Mouse (Mus musculus) right cerebral cortex, postnatal 36 days (tissue): ENCODE results near the gene Nostrin.

Experiments
- DNase-seq, 2 experiments: peaks; one replicate each; pipeline ENCODE4 v3.0.0; 2022; ENCODE audit warnings: low spot score in 2 of 2, mixed read lengths in 1 of 2

Nostrin gene

GRCm38 (mm10) chr2:69128921-69129395, 6.6 kb upstream of the Nostrin start:
- DNase-seq: no peak

GRCm38 (mm10) chr2:69129425-69130210, 6.0 kb upstream of the Nostrin start:
- DNase-seq: no peak

GRCm38 (mm10) chr2:69132046-69132445, 3.6 kb upstream of the Nostrin start:
- no peak for DNase-seq

DNA sequence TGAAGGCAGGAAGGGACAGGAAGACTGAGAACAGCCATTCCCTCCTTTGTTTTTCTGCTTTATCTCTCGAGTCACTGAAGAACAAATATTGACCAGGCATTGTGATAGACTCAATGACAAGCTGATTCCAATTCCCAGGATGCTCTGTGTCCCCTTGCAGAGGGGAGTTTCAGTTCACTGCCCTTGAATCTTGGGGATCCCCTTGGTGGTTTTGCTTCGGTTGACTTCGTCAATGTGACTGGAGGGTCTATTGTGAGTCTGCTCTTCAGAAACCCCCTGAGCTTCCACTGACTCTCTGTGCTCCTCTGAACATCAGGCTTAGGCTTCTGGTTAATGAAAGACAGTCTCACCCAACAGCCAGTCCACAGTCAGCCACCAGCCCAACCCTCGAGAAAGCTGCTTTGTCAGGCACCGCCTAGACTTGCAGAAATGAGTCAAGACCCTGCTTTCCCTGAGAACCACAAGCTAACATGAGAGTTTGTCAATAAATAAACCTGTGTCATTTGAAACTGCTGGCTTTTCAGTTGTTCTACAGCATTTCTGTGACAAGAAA, 3.0 kb upstream of the Nostrin start:
- no peak for DNase-seq

DNA sequence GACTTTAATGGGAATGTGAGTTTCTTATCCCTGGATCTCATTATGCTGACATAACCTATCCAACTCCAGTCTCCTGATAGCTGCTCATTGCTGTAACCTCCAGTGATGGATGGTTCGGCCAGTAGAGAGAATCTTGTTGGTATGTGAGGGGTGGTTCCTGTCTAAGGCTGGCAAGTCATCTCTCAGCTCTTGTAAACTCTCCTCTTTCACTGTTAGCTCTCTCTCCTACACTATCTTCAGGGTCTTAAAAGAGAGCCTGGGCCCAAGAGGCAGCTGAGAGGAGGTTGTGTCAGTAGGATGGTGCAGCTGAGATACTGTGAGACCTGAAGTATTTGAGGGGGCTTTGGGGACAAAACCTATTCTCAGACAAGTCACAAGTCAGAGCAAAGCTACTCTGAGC, 1.4 kb upstream of the Nostrin start:
- no peak for DNase-seq

GRCm38 (mm10) chr2:69134937-69135336, 663 bp upstream of the Nostrin start:
- DNase-seq: no peak

GRCm38 (mm10) chr2:69137406-69138084, 1.9 kb downstream of the Nostrin start:
- DNase-seq: no peak

- DNase-seq: no peak
Measured at GRCm38 (mm10) chr2:69138759-69139158, 3.2 kb downstream of the Nostrin start.

DNA sequence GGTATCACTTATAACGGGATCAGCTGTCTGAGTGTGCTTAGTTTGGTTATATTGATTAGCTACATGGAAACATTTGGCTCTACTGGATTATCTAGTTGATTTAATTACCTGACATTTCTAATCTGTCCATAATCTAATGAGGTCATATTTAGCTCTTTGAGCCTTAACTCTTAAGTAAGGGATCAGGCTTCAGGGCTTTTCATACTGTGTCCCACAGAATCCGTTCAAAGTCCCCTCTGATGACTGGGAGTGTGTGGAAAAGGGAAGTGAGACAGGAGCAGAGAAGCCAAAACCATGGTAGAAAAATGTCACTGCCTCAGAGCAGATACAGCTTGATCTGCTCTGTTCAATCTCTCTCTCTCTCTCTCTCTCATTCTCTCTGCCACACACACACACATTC, 4.6 kb downstream of the Nostrin start:
- DNase-seq: no peak

GRCm38 (mm10) chr2:69140816-69141215, 5.2 kb downstream of the Nostrin start:
- DNase-seq: no peak

DNA sequence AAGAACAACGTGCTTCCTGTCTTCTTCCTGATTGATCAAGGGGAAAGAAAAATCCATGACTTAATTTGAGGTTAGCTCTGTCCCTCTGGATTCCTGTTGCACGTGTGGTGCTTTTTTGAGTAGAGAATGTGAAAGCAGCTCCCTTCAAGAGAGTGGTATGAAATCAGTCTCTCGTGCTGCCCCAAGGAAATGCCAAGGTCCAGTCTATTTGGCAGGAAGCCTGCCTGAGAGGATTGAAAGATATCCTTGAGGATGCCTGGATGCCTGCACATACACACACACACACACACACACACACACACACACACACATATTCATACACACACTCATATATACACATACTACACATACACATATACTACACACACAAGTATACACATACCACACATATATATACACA, 13.1 kb downstream of the Nostrin start:
- DNase-seq: no peak

- no peak for DNase-seq
Measured at GRCm38 (mm10) chr2:69149154-69149553, 13.6 kb downstream of the Nostrin start.

- DNase-seq: no peak
Measured at GRCm38 (mm10) chr2:69150841-69151240, 15.2 kb downstream of the Nostrin start.

GRCm38 (mm10) chr2:69155861-69156260, 20.3 kb downstream of the Nostrin start:
- DNase-seq: no peak

GRCm38 (mm10) chr2:69156283-69156682, 20.7 kb downstream of the Nostrin start:
- no peak for DNase-seq

- no peak for DNase-seq
Measured at GRCm38 (mm10) chr2:69158907-69159306, 23.3 kb downstream of the Nostrin start.

- DNase-seq: no peak
Measured at GRCm38 (mm10) chr2:69170395-69171077, 34.9 kb downstream of the Nostrin start.

- DNase-seq: peak in 1 of 2 experiments; percentile 32
Measured at GRCm38 (mm10) chr2:69175296-69175695, 39.7 kb downstream of the Nostrin start.

DNA sequence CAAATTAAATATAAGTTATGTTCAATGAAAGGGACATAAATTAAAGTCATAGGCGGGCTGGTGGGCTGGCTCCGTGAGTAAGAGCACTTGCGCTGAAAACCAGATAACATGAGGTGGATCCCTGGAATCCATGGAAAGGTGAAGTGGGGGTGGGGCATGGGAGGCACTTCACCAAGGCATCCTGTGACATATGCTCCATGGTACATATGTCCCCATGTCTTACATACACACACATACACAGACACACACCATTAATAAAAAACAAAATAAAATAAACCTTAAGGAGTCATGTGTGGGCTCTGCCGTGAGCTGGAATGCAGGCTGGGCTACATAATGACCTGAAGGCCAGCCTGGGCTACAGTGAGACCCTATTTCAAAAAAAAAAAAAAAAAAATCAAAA, 44.1 kb downstream of the Nostrin start:
- no peak for DNase-seq

DNA sequence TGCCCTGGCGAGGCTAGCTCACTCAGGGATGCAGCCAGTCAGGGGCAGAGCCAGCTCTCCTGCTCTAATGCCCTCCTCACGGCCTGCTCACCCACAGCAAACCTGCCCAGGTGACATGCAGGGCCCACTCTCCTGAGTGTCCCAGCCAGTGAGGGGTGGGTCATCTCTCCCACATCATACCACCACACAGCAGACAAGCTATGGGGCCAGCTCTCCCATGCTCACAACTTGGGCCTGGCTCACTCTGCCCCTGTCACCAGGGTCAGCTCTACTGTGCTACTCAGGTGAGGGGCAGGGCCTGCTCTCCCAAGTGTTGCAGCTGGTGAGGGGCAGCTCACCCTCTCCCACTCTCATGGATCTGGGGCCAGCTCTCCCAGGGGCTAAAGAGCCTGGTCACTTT, 52.4 kb downstream of the Nostrin start:
- DNase-seq: no peak

DNA sequence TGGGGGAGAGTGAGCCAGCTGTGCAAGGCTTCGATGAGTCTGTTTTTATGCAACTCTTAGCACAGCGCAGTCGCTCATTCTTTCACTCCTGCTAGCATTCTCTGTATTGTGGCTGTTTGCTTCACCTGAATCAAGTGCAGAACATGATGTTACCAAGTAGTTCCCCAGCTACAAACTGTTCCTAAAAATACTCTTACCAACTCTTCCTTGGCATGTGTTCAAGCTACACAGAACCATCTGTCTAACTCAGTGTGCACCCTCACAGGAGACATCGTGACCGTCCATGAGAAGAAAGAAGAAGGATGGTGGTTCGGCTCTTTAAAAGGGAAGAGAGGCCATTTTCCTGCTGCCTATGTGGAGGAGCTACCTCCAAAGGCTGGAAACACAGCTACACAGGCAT, 53.1 kb downstream of the Nostrin start:
- peak; percentile 16 to 36 for DNase-seq

- DNase-seq: no peak
Measured at GRCm38 (mm10) chr2:69189222-69189621, 53.6 kb downstream of the Nostrin start.
